Mouse (Mus musculus) v-Abl transformed pro-B cells (cell line): ENCODE measurements around the gene Clint1.

Source experiments
- in situ Hi-C, 2 experiments: fragments of 400-800 bp; cut with MboI; formaldehyde crosslinking; loops; one replicate each; pipeline ENCODE4 v1.15.1; 2025; ENCODE audit not compliant: unreplicated experiment in 2 of 2

Gene Clint1

DNA sequence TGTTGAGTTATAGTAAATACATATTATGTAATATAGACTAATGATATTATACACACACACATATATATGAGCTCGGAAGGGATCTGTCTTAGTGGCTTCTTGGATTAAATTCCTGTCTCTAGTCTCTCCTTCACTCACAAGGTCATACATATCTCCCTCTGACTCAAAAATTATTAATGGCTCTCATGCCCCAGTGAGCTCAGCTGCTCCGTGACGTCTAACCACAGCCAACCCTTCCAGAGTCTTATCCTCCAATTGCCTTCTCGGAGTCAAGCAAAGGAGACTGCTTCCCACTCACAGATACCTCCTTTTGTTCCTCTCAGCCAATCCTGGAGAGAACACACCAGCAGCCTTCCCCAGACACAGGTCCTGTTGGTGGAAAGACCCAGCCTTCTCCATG is 67.0 kb downstream of the Clint1 start:
- in situ Hi-C loops = loop anchor here in 1 of 2 experiments (10.0 kb wide), 1 partner anchor 1324 kb away; no protein-coding TSS in a partner anchor

DNA sequence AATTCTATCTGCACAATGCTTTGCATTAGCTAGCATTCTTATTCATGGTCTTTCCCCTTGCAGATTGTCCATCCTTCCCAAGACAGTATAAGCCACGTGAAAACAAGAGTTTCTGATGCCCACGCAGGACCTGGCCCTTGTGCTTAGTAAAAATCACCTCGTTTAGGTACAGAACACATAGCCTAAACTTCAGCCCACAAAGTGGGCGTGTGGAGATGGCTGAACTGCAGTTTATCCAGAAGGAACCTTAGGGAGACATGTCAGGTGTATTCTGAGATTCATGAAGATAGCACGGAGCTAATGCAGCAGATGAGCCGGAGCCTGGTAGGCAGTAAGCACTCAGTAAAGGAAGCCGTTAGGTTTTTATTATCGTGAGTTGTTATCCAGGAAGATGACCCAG is 69.2 kb downstream of the Clint1 start:
- in situ Hi-C loops = no loop called here

DNA sequence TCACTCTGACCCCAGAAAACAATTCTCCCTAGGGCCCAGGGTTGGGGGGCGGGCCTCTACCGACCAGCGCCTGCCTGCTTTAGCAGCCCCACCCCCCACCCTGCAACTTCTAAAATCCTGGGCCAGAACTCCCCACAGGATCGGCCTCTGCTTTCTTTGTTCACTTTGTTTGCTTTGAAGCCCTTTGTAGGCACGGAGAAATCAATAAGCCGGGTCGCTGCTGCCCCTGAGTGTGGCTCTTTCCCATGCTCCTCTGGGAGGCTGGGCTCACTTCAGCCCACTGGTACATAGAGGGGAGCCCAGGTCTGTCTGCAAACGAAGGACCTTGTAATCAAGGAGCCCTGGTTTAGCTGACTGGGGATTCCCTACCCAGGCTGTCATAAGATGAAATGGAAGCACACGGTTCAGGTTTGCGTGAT is 69.6 kb downstream of the Clint1 start:
- in situ Hi-C loops = no loop called here

DNA sequence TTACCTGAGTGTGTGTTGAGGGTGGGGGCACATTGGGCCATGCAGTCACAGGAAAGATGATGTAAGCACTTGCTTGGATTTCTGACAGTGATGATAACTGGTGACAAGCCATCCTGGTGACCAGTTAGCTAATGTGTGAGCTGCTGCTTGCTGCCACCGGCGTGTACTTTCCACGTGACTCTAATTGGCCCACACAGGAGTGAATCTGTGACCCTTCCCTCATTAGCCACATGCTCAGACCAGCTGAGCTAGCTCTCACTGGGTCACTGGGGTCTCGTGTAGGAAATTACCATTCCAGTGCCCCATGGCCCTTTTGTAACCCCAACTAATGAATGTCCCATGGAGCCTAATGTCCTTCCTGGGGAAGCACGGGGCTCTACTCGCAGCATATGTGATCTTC is 73.6 kb downstream of the Clint1 start:
- in situ Hi-C loops = no loop called here

DNA sequence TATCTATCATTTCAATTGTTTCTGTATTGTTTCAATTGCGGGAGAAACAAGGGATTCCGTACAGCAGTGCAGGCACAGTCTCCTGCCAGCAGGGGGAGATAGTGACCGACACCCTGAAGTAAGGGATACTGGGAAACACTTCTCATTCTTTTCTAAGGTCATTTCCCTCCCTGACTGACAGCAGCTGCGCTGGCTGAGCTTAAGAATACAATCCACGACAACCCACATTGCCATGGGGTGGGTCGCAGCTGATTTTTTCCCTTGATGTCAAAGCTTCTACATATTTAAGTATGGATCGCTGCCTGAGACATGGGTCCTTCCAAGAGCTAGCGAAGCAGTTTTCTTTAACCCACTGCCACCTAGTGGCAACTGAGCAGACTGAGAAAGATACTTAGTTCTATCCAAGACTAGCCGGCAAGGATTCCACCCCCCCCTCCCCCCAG is 74.8 kb downstream of the Clint1 start:
- in situ Hi-C loops = no loop called here

DNA sequence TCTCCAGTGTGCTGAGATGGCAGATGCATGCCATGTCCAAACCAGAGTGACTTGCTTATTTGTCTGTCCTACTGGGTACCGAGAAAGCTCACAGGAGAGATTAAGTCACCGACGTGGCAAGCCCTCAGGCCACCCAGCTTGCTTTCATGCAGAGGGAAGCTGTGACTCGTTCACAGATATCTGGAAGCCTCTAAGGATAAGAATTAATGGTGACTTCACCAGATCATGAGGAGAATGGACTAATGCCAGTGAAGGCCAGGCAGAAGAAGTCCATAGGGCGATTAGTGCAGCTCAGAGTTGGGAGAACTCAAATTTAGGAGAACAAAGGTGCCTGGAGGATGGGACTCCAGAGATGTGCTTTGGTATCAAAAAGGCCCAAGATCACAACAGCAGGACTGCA is 75.6 kb downstream of the Clint1 start:
- in situ Hi-C loops = no loop called here

DNA sequence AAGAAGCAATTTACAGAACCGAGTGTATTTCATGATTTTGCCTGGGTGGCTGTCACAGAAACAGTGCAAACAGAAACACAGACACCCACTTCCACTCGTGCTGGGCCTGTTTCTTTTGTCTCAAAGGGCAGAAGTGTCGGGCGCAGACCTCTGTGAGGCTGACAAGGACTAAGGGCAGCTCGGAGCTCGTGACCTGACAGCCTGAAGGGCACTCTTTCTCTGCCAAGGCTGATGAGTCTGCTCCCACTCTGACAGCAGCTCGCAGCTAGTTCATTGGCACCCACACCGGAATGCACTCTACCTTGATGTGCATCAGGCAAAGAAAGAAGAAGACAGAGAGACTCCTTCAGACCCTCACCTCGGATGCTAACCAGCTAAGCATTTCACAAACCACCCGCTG is 77.7 kb downstream of the Clint1 start:
- in situ Hi-C loops = no loop called here

DNA sequence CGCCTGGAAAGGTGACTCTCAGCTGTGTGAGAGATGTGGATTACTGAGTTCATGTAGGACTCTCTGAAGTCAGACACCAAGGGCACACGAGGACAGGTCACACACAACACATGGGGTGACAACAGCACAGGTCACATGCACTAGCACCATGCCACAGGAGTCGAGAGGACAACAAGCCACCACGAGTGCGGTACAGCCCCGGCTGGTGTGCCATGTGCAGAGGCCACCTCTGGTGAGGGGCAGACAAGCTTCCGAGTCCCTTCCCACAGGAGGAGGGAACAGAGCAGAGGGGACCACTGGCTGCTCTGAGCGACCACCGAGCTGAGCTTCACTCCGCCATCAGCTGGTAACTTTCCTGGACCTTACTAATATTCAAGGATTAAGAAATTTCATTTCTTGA is 80.9 kb downstream of the Clint1 start:
- in situ Hi-C loops = no loop called here

DNA sequence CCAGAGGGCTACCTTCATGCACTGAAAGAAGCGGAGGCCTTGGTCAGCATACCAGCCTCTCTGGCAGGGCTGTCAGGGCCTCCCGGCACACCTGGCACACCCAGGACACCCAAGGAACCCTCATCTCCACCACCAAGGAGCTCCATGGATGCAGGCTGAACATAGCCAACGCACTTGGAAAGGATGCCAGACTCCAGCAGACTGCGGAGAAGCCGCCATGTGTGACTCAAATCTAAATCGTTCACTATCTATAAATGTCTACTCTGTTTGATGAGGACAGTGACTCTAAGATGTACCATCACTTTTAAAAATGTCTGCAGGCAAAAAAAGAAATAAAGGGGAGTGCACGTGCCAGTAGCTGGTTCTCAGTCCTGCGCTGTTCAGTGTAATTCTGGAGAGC is 85.6 kb downstream of the Clint1 start:
- in situ Hi-C loops = no loop called here

DNA sequence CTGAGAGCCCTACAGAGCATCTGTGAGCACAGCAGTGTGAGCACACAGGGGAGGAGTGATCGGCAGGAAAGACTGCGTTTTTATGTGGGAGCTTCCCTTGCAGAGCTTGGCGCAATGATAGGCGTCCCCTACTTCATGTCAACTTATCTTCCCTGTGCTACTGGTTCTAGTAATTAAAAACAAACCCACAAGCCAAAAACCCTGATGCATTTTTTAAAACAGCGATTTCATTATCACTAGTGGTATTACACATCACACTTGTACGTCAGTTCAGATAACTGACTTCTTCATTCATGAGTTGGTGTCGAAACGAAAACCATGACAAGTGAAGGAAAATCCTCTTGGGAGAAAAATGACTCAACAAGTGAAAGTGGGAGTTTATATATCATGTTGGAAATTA is 87.1 kb downstream of the Clint1 start:
- in situ Hi-C loops = no loop called here

DNA sequence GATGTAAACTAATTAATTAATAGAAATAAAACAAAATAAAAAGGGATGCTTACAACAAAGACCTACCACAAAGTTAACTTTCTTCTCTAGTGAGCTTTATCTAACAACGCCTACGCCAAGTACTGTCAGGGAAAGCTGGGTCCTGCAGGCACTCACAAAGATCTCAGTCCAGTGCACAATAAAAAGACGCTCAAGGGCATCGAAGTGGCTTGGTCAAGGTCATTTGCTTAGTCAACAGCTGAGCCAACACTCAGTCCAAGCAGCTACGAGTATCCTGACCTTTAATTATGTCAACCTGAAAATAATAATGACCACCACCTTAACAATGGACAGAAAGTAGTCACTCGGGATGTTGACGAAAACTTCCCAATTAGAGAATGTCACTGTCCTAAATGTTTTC is 90.4 kb downstream of the Clint1 start:
- in situ Hi-C loops = no loop called here

DNA sequence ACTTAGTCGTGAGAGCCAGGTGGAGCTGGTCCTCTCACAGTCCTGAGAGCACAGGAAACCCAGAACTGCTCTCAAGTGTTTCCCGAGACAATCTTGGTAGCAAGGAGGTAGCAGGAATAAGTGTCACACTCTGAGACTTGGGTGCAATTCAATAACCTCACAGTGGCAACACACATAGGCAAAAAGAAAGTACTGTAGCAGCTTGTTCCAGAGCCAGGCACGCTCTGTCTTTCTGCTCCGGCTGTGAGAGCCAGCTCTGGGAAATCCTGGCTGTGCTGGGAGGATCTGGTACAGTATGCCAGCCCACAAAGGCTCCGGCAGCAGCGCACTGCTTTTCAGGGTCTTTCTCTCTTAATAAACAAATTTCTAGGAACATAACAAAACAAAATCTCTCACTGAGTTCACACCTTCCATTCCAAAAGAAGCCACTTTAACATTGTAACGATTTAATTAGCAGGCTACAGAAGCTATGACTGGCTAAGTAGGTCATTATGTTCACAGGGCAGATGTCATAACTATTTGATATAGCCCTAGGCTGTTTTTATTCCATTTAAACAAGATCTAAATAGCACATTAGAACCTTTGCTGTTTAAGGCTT is 91.4 kb downstream of the Clint1 start:
- in situ Hi-C loops = no loop called here

DNA sequence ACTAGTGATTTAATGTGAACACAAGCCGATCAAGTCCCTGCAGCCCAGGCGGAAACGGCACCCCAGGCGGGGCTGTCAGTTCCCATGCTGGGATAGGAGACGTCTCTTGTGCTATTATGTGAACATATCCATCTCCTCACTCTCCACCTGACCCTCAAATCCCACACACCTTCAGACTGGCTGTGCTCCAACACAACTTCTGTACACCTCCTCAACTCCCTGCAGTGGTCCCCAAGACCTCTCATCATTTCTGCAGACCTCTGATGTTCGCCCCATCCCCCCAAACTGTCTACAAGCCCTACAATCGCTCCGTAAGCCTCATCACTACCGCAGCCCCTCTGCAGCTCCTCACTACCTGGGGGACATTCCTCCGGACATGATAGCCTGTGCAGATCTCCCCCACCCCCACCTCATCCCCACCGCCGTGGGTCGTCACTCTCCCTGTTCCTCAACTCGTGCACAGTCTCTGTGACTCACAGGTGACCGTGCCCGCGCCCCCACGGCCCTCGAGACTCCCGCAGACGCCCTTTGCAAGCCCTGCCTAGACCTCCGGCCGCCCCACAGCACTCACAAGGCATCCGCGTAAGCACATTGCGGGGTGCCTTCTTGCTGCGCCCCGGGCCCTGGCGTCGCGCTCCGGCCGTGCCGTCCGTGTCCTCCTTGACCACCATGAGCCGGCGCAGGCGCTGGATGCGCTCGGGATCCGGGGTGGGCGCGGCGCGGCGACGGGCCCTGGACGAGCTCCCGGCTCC is 92.2 kb downstream of the Clint1 start:
- in situ Hi-C loops = no loop called here

DNA sequence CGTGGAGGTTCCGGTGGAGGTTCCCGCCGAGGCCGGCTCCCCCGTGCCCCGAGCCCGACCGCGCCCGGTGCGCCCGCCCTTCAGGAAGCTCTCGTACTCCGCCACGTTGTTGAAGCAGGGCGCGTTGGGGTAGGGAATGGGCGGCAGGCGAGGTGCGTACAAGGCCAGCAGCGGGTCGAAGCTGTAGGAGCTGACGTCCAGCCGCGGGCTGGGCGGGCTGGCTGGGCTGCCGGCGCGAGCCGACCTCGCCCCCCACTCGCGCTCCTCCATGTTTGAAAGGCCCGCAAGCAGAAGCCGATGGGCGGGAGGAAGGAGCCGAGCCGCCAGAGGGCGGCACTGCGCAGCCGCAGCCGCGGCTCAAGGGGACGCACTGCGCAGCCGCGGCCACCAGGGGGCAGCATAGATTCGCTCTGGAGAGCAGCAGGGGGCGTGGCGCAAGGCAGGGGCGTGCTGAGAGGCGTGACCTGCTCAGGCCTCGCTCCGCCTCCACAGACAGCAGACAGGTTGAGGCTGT is 92.8 kb downstream of the Clint1 start, which contains the start of gene Lsm11:
TSS of gene Lsm11 (minus strand) at position 293 of the 514 bp plus-strand sequence.
- in situ Hi-C loops = no loop called here

DNA sequence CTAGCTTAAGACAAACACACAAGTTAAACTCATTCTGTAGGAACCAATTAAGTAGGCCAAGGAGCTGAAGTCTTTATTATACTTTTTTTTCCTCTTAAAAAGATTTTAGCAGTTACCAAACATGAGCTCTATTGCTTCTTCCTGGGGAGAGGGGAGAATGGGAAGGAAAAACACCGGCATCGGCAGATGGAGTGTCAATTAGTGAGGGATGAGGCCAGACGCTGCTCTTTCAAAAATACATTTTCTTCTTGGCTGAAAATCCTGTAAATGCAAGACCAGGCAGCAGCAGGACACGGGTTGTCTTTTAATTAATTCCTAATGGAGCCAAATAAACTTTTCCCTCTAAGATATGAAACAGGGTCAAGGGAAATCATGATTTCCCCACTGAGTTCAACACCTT is 94.9 kb downstream of the Clint1 start:
- in situ Hi-C loops = no loop called here

DNA sequence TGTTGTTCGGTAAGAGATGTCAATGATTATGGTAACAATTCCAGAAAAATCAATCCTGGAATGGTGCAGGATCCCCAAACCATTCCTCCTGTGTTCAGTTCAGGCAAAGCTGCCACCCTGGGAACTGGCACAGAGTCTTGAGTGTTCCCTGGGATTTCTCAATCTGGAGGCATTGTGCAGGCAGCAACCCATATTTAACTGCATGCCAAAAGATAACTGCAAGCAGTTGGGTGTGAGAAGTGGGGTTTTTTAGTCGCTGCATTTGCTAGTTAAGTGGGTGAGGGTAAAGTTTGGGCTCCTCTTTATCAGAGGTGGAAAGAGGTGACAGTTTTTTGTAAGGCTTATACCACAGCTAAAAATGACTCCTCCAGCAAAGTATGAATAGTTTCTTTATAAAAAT is 95.6 kb downstream of the Clint1 start:
- in situ Hi-C loops = no loop called here

DNA sequence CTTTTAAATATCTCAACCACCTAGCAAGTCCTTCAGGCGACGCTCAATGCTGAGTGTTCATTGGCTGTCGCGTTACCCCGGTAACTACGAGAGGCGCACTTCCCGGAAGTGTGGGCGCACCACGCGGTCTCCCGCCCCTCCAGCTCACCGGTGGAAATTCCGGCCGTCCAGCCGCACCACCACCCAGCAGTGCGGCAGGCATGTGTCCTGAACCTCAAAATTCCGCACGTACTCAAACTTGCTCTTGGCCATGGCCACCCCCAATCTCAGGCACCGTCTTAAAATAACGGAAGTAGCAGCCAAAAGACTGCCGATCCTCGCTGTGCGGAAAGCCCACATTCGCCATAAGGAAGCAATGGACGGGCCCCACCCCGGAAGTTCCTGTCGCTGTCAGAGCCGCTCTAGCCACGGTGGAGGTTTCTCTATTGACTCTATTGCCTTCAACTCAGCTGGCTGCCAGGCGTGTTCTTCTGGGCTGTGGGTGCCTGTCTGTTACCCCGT is 103.3 kb downstream of the Clint1 start, which contains the start of gene Thg1l:
TSS of gene Thg1l (minus strand) at position 368 of the 501 bp plus-strand sequence.
- in situ Hi-C loops = loop anchor here (5.0 to 25.0 kb wide), 5 partner anchors 172 to 1707 kb away; no protein-coding TSS in a partner anchor

DNA sequence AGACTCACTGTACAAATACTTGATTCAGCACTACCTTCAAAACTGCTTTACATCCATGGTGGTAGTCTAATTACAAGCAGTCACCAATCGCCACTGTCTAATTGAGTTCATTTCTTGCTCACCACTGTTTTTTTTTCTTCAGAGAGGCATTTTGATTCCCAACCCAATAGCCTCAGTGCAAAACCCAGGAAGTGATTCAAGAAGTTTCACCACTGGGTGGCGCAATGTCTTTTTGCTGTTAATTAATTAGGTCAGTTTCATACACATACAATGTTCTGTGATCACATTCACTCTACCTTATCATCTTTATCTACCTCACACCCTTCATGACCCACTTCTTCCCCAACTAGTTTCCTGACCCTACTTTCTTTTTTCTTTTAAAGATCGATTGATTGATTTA is 107.7 kb downstream of the Clint1 start:
- in situ Hi-C loops = loop anchor here (5.0 to 25.0 kb wide), 5 partner anchors 168 to 1703 kb away; no protein-coding TSS in a partner anchor

DNA sequence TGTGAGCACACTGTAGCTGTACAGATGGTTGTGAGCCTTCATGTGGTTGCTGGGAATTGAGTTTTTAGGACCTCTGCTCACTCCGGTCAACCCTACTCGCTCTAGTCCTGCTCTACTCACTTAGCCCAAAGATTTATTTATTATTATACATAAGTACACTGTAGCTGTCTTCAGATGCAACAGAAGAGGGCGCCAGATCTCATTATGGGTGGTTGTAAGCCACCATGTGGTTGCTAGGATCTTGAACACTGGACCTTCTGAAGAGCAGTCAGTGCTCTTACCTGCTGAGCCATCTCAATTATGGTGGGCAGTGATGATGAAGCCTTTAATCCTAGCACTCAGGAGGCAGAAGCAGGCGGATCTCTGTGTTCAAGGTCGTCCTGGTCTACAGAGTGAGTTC is 108.2 kb downstream of the Clint1 start:
- in situ Hi-C loops = loop anchor here in 1 of 2 experiments (25.0 kb wide), 1 partner anchor 1702 kb away; no protein-coding TSS in a partner anchor
